Mouse (Mus musculus) heart, embryonic 10.5 days (tissue): ENCODE measurements around the gene Hdac5. TPM values are rescaled to one million over a fixed set of nuclear protein-coding genes. Genes with fewer than 3 reads are reported as not detected.
"Not testable (repeated sequence)": the region's sequence is repeated elsewhere in the genome, so short reads cannot be mapped to it uniquely, and the experiment has no call there.

Source experiments
- DNase-seq: peaks from one replicate; pipeline ENCODE4 v3.0.0-alpha.2; 2017; ENCODE audit warnings: low spot score
- H3K27ac ChIP-seq: fragments of 300-500 bp; sonication (generic); 2 replicates; pipeline ENCODE4 v1.5.1; 2016; ENCODE audit warnings: mild to moderate bottlenecking
- H3K27me3 ChIP-seq: fragments of 300-500 bp; sonication (generic); 2 replicates; pipeline ENCODE4 v1.6.1; 2016; ENCODE audit warnings: mild to moderate bottlenecking; ENCODE audit not compliant: poor library complexity, insufficient read depth, severe bottlenecking
- H3K36me3 ChIP-seq: fragments of 300-500 bp; sonication (generic); 2 replicates; pipeline ENCODE4 v1.6.1; 2016; ENCODE audit warnings: mild to moderate bottlenecking, moderate library complexity
- H3K4me1 ChIP-seq: fragments of 300-500 bp; sonication (generic); 2 replicates; pipeline ENCODE4 v1.6.1; 2016; ENCODE audit warnings: mild to moderate bottlenecking
- H3K4me3 ChIP-seq: fragments of 300-500 bp; sonication (generic); 2 replicates; pipeline ENCODE4 v1.5.1; 2016; ENCODE audit warnings: mild to moderate bottlenecking, moderate library complexity
- H3K9me3 ChIP-seq: fragments of 300-500 bp; sonication (generic); 2 replicates; pipeline ENCODE4 v1.6.1; 2016; ENCODE audit warnings: mild to moderate bottlenecking, moderate library complexity
- WGBS: fragments of 180-500 bp; shearing (Covaris S2); methylation state at CpG from one replicate; pipeline ENCODE4 v1.1.7; 2016; 5-methylcytosine and 5-hydroxymethylcytosine counted together
- polyA plus RNA-seq: library from polyadenylated mRNA; unstranded; fragments of >200 nt; fragmentation: Nextera tagmentation; extraction: Ambion mirVana; gene quantifications from 2 replicates; pipeline ENCODE4 v1.2.1, GENCODE M21; 2016

Hdac5 gene
- polyA plus RNA-seq, 1 experiment from 2014 or later = 84.9 TPM

DNA sequence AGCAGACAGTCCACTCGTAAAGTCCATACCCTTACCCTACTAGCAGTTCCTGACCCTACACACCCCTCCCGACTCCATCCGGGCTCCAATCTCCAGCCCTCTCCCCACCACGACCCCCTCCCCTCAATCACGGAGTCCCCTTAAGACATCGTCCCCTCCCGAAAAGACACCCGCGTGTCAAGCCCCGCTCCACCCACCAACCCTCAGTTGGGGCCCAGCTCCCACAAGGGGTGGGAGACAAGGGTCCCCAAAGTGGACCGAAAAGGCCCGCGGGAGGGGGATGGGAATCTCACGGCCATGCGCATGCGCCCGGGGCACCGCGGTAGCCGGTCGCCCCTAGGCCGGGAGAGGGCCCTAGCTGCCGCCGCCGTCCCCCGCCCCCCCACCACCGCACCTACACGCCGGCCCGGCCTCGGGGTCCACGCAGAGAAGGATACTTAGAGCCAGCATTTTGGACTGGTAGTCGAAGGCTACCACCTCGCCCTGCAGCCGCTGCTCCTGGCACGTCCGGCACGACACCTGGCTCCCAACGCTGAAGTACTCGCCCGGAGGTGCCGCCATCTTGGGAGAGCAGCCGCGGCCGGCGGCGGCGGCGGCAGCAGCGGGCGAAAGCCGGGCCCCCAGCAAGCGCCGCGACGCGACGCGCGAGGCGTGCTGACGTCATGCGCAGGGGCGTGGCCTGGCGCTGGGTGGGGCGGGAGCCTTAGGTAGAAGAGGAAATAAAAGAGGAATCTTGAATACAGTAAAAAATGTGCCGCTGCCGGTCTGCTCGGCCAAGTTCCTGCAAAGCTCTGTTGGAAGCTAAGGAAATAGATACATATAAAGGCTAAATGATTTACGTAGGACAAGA lies 45.1 kb downstream of the Hdac5 start, which contains the start of gene Lsm12:
TSS of gene Lsm12 (minus strand) at position 651 of the 850 bp plus-strand sequence.
- H3K27me3 ChIP-seq = no peaks in the 10 kb centered on the region
- under 1% methylated on average over 65 of the region's 70 CpGs for WGBS
- peak; percentile 94 for DNase-seq
- H3K36me3 ChIP-seq = peaks cover 26% of the 10 kb centered on the region
- H3K4me3 ChIP-seq = peak within 1 kb of the TSS; percentile 97
- peak within 1 kb of the TSS; percentile 98 for H3K27ac ChIP-seq
- peaks cover 21% of the 10 kb centered on the region for H3K4me1 ChIP-seq
- H3K9me3 ChIP-seq = no peaks in the 10 kb centered on the region

DNA sequence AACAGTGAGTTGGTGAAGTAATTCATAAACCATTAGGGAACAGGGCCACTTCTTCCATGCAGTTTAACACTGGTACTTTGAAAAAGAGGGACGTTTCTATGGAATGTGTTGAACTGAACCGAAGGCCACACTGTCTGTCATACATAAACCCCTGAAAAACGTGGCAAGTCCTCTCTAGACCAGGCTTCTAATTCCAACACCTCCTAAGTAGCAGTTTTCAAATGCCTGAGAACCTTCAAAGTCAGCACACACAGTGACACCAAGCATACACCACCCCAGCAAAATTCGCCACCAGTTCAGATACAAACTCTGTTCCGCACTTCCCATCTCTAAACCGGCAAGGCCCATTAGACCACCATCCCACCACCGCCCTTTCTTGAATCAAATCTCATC lies 45.7 kb downstream of the Hdac5 start:
- H3K27ac ChIP-seq = peak overlapping the region; percentile 98
- H3K36me3 ChIP-seq = peaks cover 30% of the 10 kb centered on the region
- no peaks in the 10 kb centered on the region for H3K27me3 ChIP-seq
- no peaks in the 10 kb centered on the region for H3K9me3 ChIP-seq
- peaks cover 15% of the 10 kb centered on the region for H3K4me1 ChIP-seq
- peak overlapping the region; percentile 97 for H3K4me3 ChIP-seq
- 5% methylated on average over 7 of the region's 7 CpGs for WGBS
- DNase-seq = no peak

DNA sequence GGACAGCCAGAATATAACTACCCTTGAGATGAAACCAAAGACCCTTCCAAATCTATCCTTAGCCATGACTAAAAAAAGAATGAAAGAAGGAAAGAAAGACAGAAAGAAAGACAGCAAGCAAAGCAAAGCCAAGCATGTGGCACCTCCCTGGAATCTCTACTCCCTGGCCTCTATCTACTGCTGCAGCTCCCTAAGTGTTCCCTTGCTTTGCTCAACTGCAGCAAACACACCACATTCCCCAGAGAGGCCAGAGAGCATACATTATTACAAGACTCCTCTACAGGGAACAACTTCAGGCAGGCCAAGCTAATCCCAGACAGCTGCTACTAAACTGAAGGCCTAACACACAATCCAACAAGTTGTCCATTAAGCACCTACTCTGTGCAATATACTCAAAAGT lies 50.1 kb downstream of the Hdac5 start:
- Histone ChIP-seq H3K4me1 (peaks cover 11% of the 10 kb centered on the region), H3K36me3 (peaks cover 71% of the 10 kb centered on the region), H3K27me3 (no peaks in the 10 kb centered on the region), H3K9me3 (no peaks in the 10 kb centered on the region), H3K4me3 (no peak overlapping the region), H3K27ac (no peak overlapping the region)
- no peak for DNase-seq

DNA sequence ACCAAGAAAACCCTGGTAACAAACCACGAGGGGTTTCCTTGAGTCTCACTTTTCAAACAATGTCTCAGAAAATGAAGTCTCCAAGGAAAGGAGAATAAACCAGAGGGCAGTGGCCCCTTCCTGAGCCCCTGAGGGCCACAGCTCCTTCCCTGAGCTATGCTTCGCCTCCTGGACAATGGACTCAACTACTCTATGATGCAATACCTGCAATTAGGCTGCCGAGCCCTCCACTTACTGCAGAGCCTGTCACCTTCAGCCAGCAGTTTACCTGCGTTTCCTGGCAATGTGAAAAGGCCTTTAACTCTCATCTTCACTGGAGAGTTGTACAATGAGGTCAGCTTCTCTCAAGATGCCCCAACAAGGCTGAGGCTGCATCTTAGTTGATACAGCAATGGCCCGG lies 61.3 kb downstream of the Hdac5 start:
- Histone ChIP-seq H3K4me3 (no peak overlapping the region), H3K27ac (no peak overlapping the region), H3K36me3 (peaks cover 71% of the 10 kb centered on the region), H3K27me3 (no peaks in the 10 kb centered on the region), H3K4me1 (0 out of 2 replicates have a peak, but pooled peaks cover 5% of the 10 kb centered on the region), H3K9me3 (no peaks in the 10 kb centered on the region)
- DNase-seq = no peak
- 84% methylated on average over 5 of the region's 5 CpGs for WGBS

DNA sequence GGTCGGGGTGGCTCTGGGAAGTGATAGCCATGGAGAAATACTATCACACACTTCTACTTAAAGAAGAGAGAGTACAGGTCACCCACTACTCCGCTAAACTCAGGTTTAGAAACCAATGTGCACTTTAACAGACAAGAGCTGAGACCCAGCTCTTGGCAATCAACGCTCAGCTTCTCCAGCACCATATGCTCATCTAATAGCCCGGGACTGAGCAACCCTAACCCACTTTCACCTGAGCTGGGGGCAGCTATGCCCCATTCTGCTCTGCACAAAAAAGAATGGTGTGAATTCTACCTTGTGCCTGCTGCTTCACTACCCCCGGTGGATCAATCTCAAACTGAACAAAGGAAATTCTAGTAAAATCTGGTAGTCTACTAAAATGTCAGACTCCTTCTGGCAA lies 62.4 kb downstream of the Hdac5 start:
- Histone ChIP-seq H3K4me3 (no peak overlapping the region), H3K27ac (no peak overlapping the region), H3K36me3 (peaks cover 81% of the 10 kb centered on the region), H3K9me3 (no peaks in the 10 kb centered on the region), H3K27me3 (no peaks in the 10 kb centered on the region), H3K4me1 (0 out of 2 replicates have a peak, but pooled peaks cover 5% of the 10 kb centered on the region)
- no peak for DNase-seq
- WGBS = 93% methylated on average over 5 of the region's 5 CpGs

DNA sequence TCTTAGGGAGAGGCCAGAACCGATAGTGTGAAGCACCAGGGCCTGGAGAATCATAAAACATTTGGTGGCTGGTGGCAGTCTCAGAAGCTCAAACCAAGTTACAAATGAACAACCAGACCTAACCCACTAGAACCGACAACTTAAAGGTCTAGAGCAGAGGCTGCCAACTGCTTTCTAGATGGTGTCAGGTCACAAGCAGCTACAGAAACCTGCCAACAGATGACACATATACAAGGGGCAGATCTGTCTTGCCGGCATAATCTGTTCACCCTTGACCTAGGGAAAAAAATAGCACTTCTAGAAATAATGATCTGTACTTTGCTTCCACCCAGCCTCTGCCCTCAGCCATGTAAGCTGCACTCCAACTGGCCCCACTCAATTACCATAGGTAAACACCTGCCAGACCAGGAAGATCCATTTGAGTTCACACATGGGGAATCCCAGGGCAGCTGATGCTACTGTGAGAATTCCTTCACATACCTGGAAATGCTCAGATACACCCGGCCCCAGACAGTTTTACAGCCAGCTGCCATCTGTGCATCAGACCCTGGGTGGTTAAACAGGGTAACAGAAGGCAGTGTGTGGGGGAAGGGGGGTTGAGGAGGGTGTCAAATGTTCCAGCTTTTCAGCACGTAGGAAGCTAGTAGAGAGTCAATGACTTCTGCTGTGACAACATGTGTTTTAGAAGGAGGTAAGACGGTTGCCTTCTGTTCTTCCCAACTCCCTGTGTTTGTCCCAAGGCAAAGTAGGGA lies 63.8 kb downstream of the Hdac5 start:
- WGBS = 73% methylated on average over 6 of the region's 6 CpGs
- DNase-seq = no peak
- Histone ChIP-seq H3K27ac (no peak overlapping the region), H3K36me3 (peaks cover 92% of the 10 kb centered on the region), H3K4me3 (no peak overlapping the region), H3K27me3 (no peaks in the 10 kb centered on the region), H3K9me3 (no peaks in the 10 kb centered on the region), H3K4me1 (0 out of 2 replicates have a peak, but pooled peaks cover 5% of the 10 kb centered on the region)

DNA sequence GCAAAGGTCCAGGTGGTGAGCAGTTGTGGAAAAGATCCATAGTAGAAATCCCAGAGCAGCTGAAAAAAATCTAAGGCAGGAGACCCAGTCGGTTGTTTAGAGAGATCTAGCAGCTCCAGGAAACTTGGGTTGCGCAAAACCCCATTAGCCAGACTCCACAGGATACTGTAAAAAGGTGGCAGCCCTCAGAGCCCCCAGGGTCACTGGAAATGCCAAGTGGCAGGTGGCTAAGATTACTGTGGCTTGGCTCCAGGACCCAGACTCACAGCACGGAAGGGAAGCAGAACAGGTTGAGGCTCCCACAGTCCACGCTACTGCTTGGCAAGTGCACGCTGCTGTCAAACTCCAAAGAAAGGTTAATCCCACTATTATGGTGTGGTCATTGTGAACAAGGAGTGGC lies 70.2 kb downstream of the Hdac5 start:
- 77% methylated on average over 5 of the region's 5 CpGs for WGBS
- Histone ChIP-seq H3K27me3 (no peaks in the 10 kb centered on the region), H3K27ac (no peak overlapping the region), H3K9me3 (no peaks in the 10 kb centered on the region), H3K36me3 (peaks cover 40% of the 10 kb centered on the region), H3K4me3 (no peak overlapping the region), H3K4me1 (peaks cover 8% of the 10 kb centered on the region)
- DNase-seq = no peak

DNA sequence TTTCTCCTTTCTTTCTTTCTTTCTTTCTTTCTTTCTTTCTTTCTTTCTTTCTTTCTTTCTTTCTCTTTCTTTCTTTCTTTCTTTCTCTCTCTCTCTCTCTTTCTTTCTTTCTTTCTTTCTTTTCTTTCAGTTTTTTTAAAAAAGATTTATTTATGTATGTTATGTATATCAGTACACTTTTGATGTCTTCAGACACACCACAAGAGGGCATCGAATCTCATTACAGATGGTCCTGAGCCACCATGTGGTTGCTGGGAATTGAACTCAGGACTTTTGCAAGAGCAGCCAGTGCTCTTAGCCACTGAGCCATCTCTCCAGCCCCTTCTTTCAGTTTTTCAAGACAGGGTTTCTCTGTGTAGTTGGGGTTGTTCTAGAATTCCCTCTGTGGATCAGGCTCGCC lies 71.9 kb downstream of the Hdac5 start:
- Histone ChIP-seq H3K4me1 (peaks cover 12% of the 10 kb centered on the region), H3K36me3 (peaks cover 40% of the 10 kb centered on the region)
- not testable (repeated sequence) for DNase-seq, H3K9me3 ChIP-seq, H3K4me3 ChIP-seq, H3K27me3 ChIP-seq, H3K27ac ChIP-seq
- WGBS = 69% methylated on average over 2 of the region's 2 CpGs

DNA sequence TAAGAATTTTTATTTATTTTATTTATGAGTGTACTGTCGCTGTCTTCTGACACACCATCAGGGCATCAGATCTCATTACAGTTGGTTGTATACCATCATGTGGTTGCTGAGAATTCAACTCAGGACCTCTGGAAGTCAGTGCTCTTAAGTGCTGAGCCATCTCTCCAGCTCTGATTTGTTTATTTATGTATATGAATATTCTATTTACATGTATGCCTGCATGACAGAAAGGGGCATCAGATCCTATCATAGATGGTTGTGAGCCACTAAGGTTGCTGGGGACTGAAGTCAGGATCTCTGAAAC lies 73.2 kb downstream of the Hdac5 start:
- no peak overlapping the region for H3K27ac ChIP-seq
- DNase-seq = no peak
- H3K36me3 ChIP-seq = peaks cover 36% of the 10 kb centered on the region
- no peaks in the 10 kb centered on the region for H3K9me3 ChIP-seq
- WGBS = 7% methylated on average over 1 of the region's 1 CpGs
- H3K4me1 ChIP-seq = peaks cover 12% of the 10 kb centered on the region
- H3K27me3 ChIP-seq = no peaks in the 10 kb centered on the region
- peak overlapping the region; percentile 86; the same call in 1 of the 2 replicates for H3K4me3 ChIP-seq

DNA sequence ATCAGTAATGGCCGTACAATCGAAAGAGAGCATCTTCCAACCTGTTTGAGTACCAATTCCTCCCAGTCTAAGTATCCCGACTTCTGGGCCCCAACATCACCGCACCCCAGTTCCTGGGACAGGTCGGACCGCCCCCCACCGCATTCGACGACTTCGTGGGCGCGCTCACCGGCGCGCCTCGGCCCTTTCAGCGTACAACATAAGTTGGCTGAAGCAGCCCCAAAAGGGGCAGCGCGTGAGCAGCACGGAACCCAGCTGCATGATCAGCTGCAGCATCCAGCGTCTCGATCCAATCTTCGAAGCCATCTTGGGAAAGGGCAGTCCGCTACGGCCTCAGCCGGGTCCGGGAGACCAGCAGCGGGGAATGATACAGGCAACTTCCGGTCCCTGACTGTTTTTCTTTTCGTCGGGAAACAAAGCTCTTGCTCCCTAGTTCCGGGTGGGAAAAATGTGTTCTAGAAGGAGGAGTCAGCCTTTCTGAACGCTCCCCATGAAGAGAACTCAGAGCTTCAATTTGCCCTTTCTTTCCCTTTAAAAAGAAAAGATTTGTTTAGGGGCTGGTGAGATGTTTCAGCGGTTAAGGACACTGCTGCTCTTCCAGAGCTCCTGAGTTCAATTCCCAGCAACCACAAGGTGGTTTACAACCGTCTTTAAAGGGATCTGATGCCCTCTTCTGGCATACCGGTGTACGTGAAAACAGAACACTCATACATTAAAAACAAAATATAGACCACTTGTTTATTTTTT lies 73.8 kb downstream of the Hdac5 start, which contains the start of gene Tmem101:
TSS of gene Tmem101 (minus strand) at position 366 of the 747 bp plus-strand sequence.
- H3K27ac ChIP-seq = peak within 1 kb of the TSS; percentile 90
- under 1% methylated on average over 37 of the region's 37 CpGs for WGBS
- H3K27me3 ChIP-seq = no peaks in the 10 kb centered on the region
- peaks cover 31% of the 10 kb centered on the region for H3K36me3 ChIP-seq
- peak; percentile 95 for DNase-seq
- peak within 1 kb of the TSS; percentile 86 for H3K4me3 ChIP-seq
- H3K4me1 ChIP-seq = peaks cover 12% of the 10 kb centered on the region
- no peaks in the 10 kb centered on the region for H3K9me3 ChIP-seq

DNA sequence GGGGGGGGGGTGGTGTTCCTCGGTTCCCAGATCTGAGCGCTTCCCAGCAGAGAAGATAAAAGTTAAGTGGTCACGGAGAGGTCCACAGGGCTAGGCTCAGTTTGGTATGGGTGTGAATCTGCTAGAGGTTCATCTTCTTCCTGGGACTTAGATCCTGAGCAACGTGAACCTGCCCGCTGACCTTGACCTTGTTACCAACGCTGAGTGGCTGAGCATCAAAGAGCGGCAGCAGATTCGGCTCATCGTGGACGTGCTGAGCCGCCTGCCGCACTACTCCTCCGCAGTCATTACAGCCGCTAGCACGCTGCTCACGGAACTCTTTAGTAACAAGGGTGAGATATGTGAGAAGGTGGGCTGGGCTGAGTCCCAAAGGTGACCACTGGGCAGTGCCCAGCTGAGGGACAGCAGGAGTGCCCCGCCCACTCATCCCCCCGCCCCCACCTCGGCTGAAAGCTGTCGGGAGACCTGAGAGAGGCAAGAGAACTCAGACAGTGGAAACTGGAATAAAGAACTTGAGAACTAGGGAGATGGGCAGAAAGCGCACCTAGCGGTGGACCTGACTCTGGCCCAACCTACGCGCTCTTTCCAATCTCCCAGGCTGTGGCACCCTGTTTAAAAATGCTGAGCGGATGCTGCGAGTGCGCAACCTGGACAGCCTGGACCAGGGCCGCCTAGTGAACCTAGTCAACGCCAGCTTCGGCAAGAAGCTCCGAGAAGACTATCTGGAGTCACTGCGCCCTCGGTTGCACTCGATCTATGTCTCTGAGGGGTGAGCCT lies 82.6 kb downstream of the Hdac5 start:
- DNase-seq = peak; percentile 75
- WGBS = 10% methylated on average over 34 of the region's 34 CpGs
- H3K36me3 ChIP-seq = peaks cover 1% of the 10 kb centered on the region; the same call in 1 of the 2 replicates
- H3K4me1 ChIP-seq = peaks cover 33% of the 10 kb centered on the region
- H3K9me3 ChIP-seq = no peaks in the 10 kb centered on the region
- H3K4me3 ChIP-seq = peak overlapping the region; percentile 56
- H3K27ac ChIP-seq = peak overlapping the region; percentile 36; the same call in 1 of the 2 replicates
- peaks cover 75% of the 10 kb centered on the region for H3K27me3 ChIP-seq

DNA sequence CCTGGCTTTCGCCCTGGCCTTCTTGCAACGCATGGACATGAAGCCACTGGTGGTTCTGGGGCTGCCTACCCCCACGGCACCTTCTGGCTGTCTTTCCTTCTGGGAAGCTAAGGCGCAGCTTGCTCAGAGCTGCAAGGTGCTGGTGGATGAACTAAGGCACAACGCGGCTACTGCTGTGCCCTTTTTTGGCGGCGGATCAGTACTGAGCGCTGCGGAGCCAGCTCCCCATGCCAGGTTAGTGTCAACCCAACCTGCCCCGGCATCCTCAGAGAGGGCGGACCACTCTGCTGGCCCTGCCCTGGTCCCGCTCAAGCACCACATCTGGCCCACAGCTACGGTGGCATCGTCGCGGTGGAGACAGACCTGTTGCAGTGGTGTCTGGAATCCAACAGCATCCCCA lies 83.4 kb downstream of the Hdac5 start:
- Histone ChIP-seq H3K27me3 (peaks cover 75% of the 10 kb centered on the region), H3K36me3 (no peaks in the 10 kb centered on the region), H3K9me3 (no peaks in the 10 kb centered on the region), H3K4me3 (peak overlapping the region; percentile 56), H3K4me1 (peaks cover 33% of the 10 kb centered on the region), H3K27ac (peak overlapping the region; percentile 30; the same call in 1 of the 2 replicates)
- no peak for DNase-seq
- 7% methylated on average over 17 of the region's 17 CpGs for WGBS
